Mouse (Mus musculus) intestine, embryonic 15.5 days (tissue): ENCODE data around the gene Clic4. TPM values are rescaled to one million over a fixed set of nuclear protein-coding genes. Genes with fewer than 3 reads are reported as not detected.

ENCODE experiments used
- ATAC-seq: fragments of 200-750 bp; cut with Nextera tagmentation; 2 replicates; pipeline ENCODE4 v1.8.0; 2017; ENCODE audit warnings: moderate TSS enrichment, moderate library complexity
- H3K27ac ChIP-seq: fragments of 300-500 bp; sonication (generic); 2 replicates; pipeline ENCODE4 v1.5.1; 2015; ENCODE audit warnings: mild to moderate bottlenecking, inconsistent platforms
- H3K27me3 ChIP-seq: fragments of 300-500 bp; sonication (generic); replicated peaks from 2 replicates; pipeline ENCODE4 v1.6.1; 2015; ENCODE audit warnings: inconsistent platforms
- H3K36me3 ChIP-seq: fragments of 300-500 bp; sonication (generic); 2 replicates; pipeline ENCODE4 v1.6.1; 2015; ENCODE audit warnings: inconsistent platforms
- H3K4me1 ChIP-seq: fragments of 300-500 bp; sonication (generic); replicated peaks from 2 replicates; pipeline ENCODE4 v1.6.1; 2015; ENCODE audit warnings: inconsistent platforms
- H3K4me2 ChIP-seq: fragments of 300-500 bp; sonication (generic); replicated peaks from 2 replicates; pipeline ENCODE4 v1.6.1; 2015; ENCODE audit warnings: mild to moderate bottlenecking, inconsistent platforms
- H3K4me3 ChIP-seq: fragments of 300-500 bp; sonication (generic); replicated peaks from 2 replicates; pipeline ENCODE4 v1.5.1; 2015; ENCODE audit warnings: inconsistent platforms
- H3K9ac ChIP-seq: fragments of 300-500 bp; sonication (generic); 2 replicates; pipeline ENCODE4 v1.6.1; 2015; ENCODE audit warnings: inconsistent platforms
- H3K9me3 ChIP-seq: fragments of 300-500 bp; sonication (generic); 2 replicates; pipeline ENCODE4 v1.6.1; 2016; ENCODE audit warnings: inconsistent platforms
- WGBS: fragments of 180-500 bp; shearing (Covaris S2); methylation state at CpG from one replicate; pipeline ENCODE4 v1.1.7; 2015; 5-methylcytosine and 5-hydroxymethylcytosine counted together
- polyA plus RNA-seq: library from polyadenylated mRNA; unstranded; fragments of >200 nt; fragmentation: Nextera tagmentation; extraction: Ambion mirVana; gene quantifications from 2 replicates; pipeline ENCODE4 v1.2.1, GENCODE M21; 2015

The Clic4 gene
- polyA plus RNA-seq, 1 experiment from 2014 or later = 135 TPM

GRCm38 (mm10) chr4:135253239-135254039 lies 19.2 kb downstream of the Clic4 start:
- no peak overlapping the region for H3K4me2 ChIP-seq
- no peak for ATAC-seq
- H3K4me3 ChIP-seq = no peak overlapping the region
- no peak overlapping the region for H3K9ac ChIP-seq
- H3K27ac ChIP-seq = peak overlapping the region; percentile 81; the same call in 1 of the 2 replicates
- H3K36me3 ChIP-seq = no peaks in the 10 kb centered on the region
- no peaks in the 10 kb centered on the region for H3K9me3 ChIP-seq
- no peaks in the 10 kb centered on the region for H3K27me3 ChIP-seq
- H3K4me1 ChIP-seq = peaks cover 31% of the 10 kb centered on the region
- WGBS = 88% methylated on average over 12 of the region's 12 CpGs

DNA sequence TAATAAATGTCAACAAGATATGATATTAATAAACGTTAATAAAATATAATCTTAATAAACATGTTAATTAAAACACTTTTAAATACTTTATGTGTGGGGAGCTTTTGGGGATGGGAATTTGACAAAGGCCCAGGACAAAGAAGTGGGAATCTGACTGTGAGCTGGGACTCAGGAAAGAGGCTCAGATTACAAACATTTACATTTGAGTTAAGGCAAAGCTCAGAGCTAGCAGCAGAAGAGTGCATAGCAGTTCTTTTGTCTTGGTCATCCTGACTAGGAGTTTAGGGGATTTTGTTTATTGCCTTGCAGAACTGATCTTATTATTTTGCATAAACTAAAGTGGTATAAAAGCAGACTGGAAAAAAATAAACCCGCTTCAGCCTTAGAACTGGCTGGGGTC lies 20.8 kb downstream of the Clic4 start:
- 35% methylated on average over 2 of the region's 2 CpGs for WGBS
- no peak overlapping the region for H3K9ac ChIP-seq
- no peaks in the 10 kb centered on the region for H3K9me3 ChIP-seq
- no peak overlapping the region for H3K4me3 ChIP-seq
- no peaks in the 10 kb centered on the region for H3K36me3 ChIP-seq
- no peaks in the 10 kb centered on the region for H3K27me3 ChIP-seq
- peaks cover 19% of the 10 kb centered on the region for H3K4me1 ChIP-seq
- H3K27ac ChIP-seq = no peak overlapping the region
- no peak overlapping the region for H3K4me2 ChIP-seq
- ATAC-seq = no peak

- Histone ChIP-seq H3K36me3 (no peaks in the 10 kb centered on the region), H3K27me3 (no peaks in the 10 kb centered on the region), H3K4me3 (no peak overlapping the region), H3K9me3 (no peaks in the 10 kb centered on the region), H3K27ac (no peak overlapping the region), H3K4me1 (peaks cover 24% of the 10 kb centered on the region), H3K9ac (no peak overlapping the region), H3K4me2 (no peak overlapping the region)
- 71% methylated on average over 9 of the region's 9 CpGs for WGBS
- no peak for ATAC-seq
Observed at GRCm38 (mm10) chr4:135248250-135249018, 24.2 kb downstream of the Clic4 start.

- Histone ChIP-seq H3K4me3 (no peak overlapping the region), H3K27me3 (no peaks in the 10 kb centered on the region), H3K36me3 (no peaks in the 10 kb centered on the region), H3K9ac (no peak overlapping the region), H3K4me1 (peaks cover 16% of the 10 kb centered on the region), H3K4me2 (no peak overlapping the region), H3K27ac (no peak overlapping the region), H3K9me3 (no peaks in the 10 kb centered on the region)
- no peak for ATAC-seq
- WGBS = 77% methylated on average over 23 of the region's 23 CpGs
Observed at GRCm38 (mm10) chr4:135246866-135247756, 25.5 kb downstream of the Clic4 start.

DNA sequence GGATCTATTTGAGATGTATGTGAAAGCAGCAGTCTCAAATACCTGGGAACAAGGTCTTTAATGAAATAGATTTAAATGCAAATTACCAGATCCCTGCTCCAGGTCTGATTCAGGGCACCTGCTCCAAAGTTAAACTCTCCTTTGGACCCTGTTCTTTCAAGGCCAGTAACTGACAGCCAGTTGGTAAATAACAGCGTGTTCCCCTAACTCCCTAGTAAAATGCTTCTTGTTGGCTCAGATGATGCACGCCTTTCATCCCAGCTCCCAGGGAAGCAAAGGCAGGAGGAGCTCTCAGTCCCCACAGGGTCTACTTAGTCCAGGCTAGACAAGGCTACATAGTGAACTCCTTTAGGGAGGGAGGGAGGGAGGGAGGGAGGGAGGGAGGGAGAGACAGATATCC lies 26.2 kb downstream of the Clic4 start:
- no peak overlapping the region for H3K4me2 ChIP-seq
- H3K27me3 ChIP-seq = no peaks in the 10 kb centered on the region
- H3K9ac ChIP-seq = no peak overlapping the region
- no peak overlapping the region for H3K4me3 ChIP-seq
- WGBS = 78% methylated on average over 2 of the region's 2 CpGs
- no peak for ATAC-seq
- H3K36me3 ChIP-seq = no peaks in the 10 kb centered on the region
- no peaks in the 10 kb centered on the region for H3K9me3 ChIP-seq
- peaks cover 20% of the 10 kb centered on the region for H3K4me1 ChIP-seq
- no peak overlapping the region for H3K27ac ChIP-seq

GRCm38 (mm10) chr4:135245841-135246240 lies 26.8 kb downstream of the Clic4 start:
- no peak for ATAC-seq
- H3K4me3 ChIP-seq = no peak overlapping the region
- no peak overlapping the region; the same call in 1 of the 2 replicates for H3K27ac ChIP-seq
- WGBS = 78% methylated on average over 11 of the region's 11 CpGs
- H3K4me1 ChIP-seq = peaks cover 23% of the 10 kb centered on the region
- H3K9ac ChIP-seq = no peak overlapping the region
- H3K9me3 ChIP-seq = no peaks in the 10 kb centered on the region
- no peaks in the 10 kb centered on the region for H3K36me3 ChIP-seq
- no peak overlapping the region for H3K4me2 ChIP-seq
- H3K27me3 ChIP-seq = no peaks in the 10 kb centered on the region

DNA sequence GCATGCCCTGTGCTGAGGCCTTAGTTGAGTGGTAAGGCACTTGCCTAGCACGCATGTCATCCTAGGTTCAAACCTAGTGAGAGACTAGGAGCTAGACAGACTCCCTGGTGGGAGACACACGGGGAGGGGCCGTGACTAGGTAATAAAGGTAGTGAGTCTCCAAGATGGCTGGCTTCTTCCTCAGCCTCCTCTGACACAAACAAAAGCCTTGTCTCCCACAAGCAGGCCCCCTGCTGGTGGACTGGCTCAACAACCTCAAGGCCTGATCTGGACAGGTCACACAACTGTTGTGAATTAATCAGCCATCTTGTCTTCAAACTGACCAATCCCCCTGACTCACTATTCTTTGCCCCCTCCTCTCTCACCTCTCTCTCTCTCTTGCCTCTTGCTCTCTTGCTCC lies 28.3 kb downstream of the Clic4 start:
- no peaks in the 10 kb centered on the region for H3K36me3 ChIP-seq
- H3K4me2 ChIP-seq = no peak overlapping the region
- 87% methylated on average over 3 of the region's 3 CpGs for WGBS
- H3K27me3 ChIP-seq = no peaks in the 10 kb centered on the region
- H3K27ac ChIP-seq = no peak overlapping the region
- no peak overlapping the region for H3K4me3 ChIP-seq
- H3K9ac ChIP-seq = no peak overlapping the region
- H3K4me1 ChIP-seq = peaks cover 32% of the 10 kb centered on the region
- ATAC-seq = no peak
- H3K9me3 ChIP-seq = no peaks in the 10 kb centered on the region

GRCm38 (mm10) chr4:135242913-135243541 lies 29.6 kb downstream of the Clic4 start:
- Histone ChIP-seq H3K9me3 (no peaks in the 10 kb centered on the region), H3K4me2 (no peak overlapping the region), H3K4me3 (no peak overlapping the region), H3K9ac (no peak overlapping the region), H3K27ac (no peak overlapping the region), H3K27me3 (no peaks in the 10 kb centered on the region), H3K36me3 (no peaks in the 10 kb centered on the region), H3K4me1 (peaks cover 38% of the 10 kb centered on the region)
- WGBS = 77% methylated on average over 7 of the region's 7 CpGs
- ATAC-seq = no peak

DNA sequence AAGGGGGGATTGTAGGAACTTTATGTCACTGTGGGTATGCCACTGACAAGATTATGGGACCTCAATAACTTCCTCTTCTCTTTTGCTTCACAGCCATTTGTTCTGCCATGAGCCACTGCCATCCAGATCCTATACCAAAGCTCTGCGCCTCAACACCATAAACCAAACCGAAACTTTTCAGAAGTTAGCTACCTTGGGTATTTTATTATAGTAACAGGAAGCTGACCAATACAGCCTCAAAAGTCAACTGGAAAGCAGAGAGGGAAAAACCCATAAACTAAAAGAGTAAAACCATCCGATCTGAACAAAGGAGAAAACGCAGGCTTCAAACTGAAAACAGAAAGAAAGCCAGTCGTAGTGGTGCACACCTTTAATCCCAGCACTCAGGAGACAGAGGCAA lies 30.2 kb downstream of the Clic4 start:
- no peak overlapping the region for H3K9ac ChIP-seq
- H3K9me3 ChIP-seq = no peaks in the 10 kb centered on the region
- no peaks in the 10 kb centered on the region for H3K36me3 ChIP-seq
- WGBS = 84% methylated on average over 5 of the region's 5 CpGs
- no peak overlapping the region for H3K27ac ChIP-seq
- no peak overlapping the region for H3K4me2 ChIP-seq
- H3K27me3 ChIP-seq = no peaks in the 10 kb centered on the region
- no peak overlapping the region for H3K4me3 ChIP-seq
- ATAC-seq = no peak
- peaks cover 38% of the 10 kb centered on the region for H3K4me1 ChIP-seq

DNA sequence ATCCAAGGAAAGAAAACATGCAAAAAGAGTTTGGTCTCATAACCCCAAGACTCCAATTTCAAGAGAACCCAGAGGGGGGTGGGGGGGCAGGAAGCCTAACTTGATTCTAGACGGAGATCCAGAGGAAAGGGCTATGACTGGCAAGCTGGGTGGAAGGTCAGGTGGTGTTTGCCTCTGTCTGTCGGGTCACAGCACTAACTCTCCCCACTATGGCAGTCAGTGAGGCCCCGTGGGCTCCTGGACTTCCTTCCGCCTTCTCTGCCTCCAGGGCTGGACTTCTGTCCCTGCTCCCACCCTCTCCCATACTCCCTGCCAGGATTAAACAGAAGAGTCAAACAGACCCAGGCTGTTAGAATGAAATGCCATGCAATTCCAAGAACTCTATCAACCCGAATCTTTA lies 30.9 kb downstream of the Clic4 start:
- peak overlapping the region; percentile 60 for H3K27ac ChIP-seq
- no peak overlapping the region for H3K4me3 ChIP-seq
- H3K9ac ChIP-seq = 0 out of 2 replicates have a peak overlapping the region, but pooled peaks have one; percentile 17
- no peaks in the 10 kb centered on the region for H3K27me3 ChIP-seq
- H3K36me3 ChIP-seq = no peaks in the 10 kb centered on the region
- peaks cover 38% of the 10 kb centered on the region for H3K4me1 ChIP-seq
- H3K9me3 ChIP-seq = no peaks in the 10 kb centered on the region
- 26% methylated on average over 5 of the region's 5 CpGs for WGBS
- no peak overlapping the region for H3K4me2 ChIP-seq
- peak; percentile 31; the same call in 1 of the 2 replicates for ATAC-seq

DNA sequence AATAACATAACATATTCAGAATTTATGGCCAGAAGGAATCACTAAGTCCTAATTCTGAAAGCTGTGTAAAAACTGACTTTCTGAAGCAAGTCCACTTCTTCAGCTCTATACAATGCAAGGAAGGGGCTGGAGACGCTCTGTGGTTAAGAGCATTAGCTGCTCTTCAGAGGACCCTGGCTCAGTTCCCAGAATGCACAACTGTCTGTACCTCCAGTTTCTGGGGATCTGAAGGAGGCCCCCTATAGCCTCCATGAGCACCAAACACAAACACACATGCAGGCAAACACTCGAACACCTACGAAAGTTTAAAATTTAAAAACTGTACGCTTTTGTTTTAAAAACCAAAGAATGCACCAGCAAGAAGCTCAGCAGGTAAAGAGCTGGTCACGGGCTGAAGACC lies 31.5 kb downstream of the Clic4 start:
- Histone ChIP-seq H3K36me3 (no peaks in the 10 kb centered on the region), H3K27ac (peak overlapping the region; percentile 60)

More for the DNA sequence above, 31.5 kb downstream of the Clic4 start:
- no peaks in the 10 kb centered on the region for H3K27me3 ChIP-seq
- 65% methylated on average over 5 of the region's 5 CpGs for WGBS
- H3K9ac ChIP-seq = no peak overlapping the region
- ATAC-seq = no peak
- no peak overlapping the region for H3K4me2 ChIP-seq
- H3K4me1 ChIP-seq = peaks cover 34% of the 10 kb centered on the region
- H3K9me3 ChIP-seq = no peaks in the 10 kb centered on the region
- H3K4me3 ChIP-seq = no peak overlapping the region
